Mouse (Mus musculus) CH12.LX (cell line): ENCODE measurements around the gene Uvrag. TPM values are rescaled to one million over a fixed set of nuclear protein-coding genes. Genes with fewer than 3 reads are reported as not detected.

ENCODE experiments used
- DNase-seq: peaks from one replicate; pipeline ENCODE4 v3.0.0-alpha.2; 2013; ENCODE audit errors: extremely low read depth
- H3K27ac ChIP-seq: 2 replicates; pipeline ENCODE4 v1.5.1; 2012; ENCODE audit warnings: low read depth, mild to moderate bottlenecking, control low read depth, moderate library complexity; ENCODE audit not compliant: insufficient read depth
- H3K27me3 ChIP-seq: replicated peaks from 2 replicates; pipeline ENCODE3; 2012; ENCODE audit warnings: inconsistent platforms
- H3K36me3 ChIP-seq, 2 experiments: replicated peaks in 1 of 2; 2 replicates each; pipeline versions ENCODE3 to v1.6.1; 2012; ENCODE audit warnings: inconsistent platforms in 1 of 2, low read length in 1 of 2, mild to moderate bottlenecking in 1 of 2, mixed read lengths in 1 of 2, moderate library complexity in 1 of 2; ENCODE audit not compliant: control insufficient read depth in 1 of 2, insufficient read depth in 1 of 2
- H3K4me1 ChIP-seq, 2 experiments: 2 replicates each; pipeline ENCODE4 v1.6.1; 2012; ENCODE audit warnings: inconsistent platforms in 1 of 2, moderate library complexity in 1 of 2; ENCODE audit not compliant: insufficient read depth in 2 of 2, control insufficient read depth in 1 of 2
- H3K4me2 ChIP-seq: 2 replicates; pipeline ENCODE4 v1.6.1; 2012; ENCODE audit warnings: low read depth, mild to moderate bottlenecking, control low read depth; ENCODE audit not compliant: poor library complexity, insufficient read depth, severe bottlenecking
- H3K4me3 ChIP-seq, 3 experiments: fragments of 150-350 bp in 1 of 3; sonication (generic) in 1 of 3; replicated peaks in 1 of 3; 2 replicates each; pipeline versions ENCODE3 to v1.5.1; 2011 to 2012; ENCODE audit warnings: low read depth in 2 of 3, low read length in 2 of 3, mild to moderate bottlenecking in 2 of 3, moderate library complexity in 2 of 3, control low read depth in 1 of 3, improper control_type of control experiment in 1 of 3, inconsistent platforms in 1 of 3, mixed read lengths in 1 of 3; ENCODE audit not compliant: poor library complexity in 1 of 3
- H3K79me2 ChIP-seq: replicated peaks from 2 replicates; pipeline ENCODE4 v1.6.1; 2012; ENCODE audit warnings: mild to moderate bottlenecking, moderate library complexity; ENCODE audit not compliant: control insufficient read depth, poor library complexity, insufficient read depth, severe bottlenecking; ENCODE audit errors: extremely low read depth
- H3K9ac ChIP-seq: 2 replicates; pipeline ENCODE4 v1.6.1; 2012; ENCODE audit warnings: low read depth, mild to moderate bottlenecking, control low read depth, moderate library complexity; ENCODE audit not compliant: insufficient read depth
- H3K9me3 ChIP-seq: replicated peaks from 2 replicates; pipeline ENCODE3; 2012; ENCODE audit warnings: low read length, inconsistent platforms, mixed read lengths
- BHLHE40 ChIP-seq: IDR thresholded peaks from 2 replicates; pipeline ENCODE4 v1.6.1; 2011; ENCODE audit warnings: mild to moderate bottlenecking, low read depth, low read length, improper control_type of control experiment
- CHD1 ChIP-seq: IDR thresholded peaks from 2 replicates; pipeline ENCODE4 v1.6.1; 2012; ENCODE audit warnings: low read depth, low read length, improper control_type of control experiment, inconsistent platforms
- ELF1 ChIP-seq: IDR thresholded peaks from 2 replicates; pipeline ENCODE4 v1.6.1; 2014; ENCODE audit warnings: low read depth, mild to moderate bottlenecking, inconsistent platforms, low read length, improper control_type of control experiment
- EP300 ChIP-seq: IDR thresholded peaks from 2 replicates; pipeline ENCODE4 v1.6.1; 2011; ENCODE audit warnings: low read length, improper control_type of control experiment
- ETS1 ChIP-seq: conservative IDR thresholded peaks from 2 replicates; pipeline ENCODE4 v1.6.1; 2012; ENCODE audit warnings: low read depth, mild to moderate bottlenecking, inconsistent platforms, low read length, improper control_type of control experiment, moderate library complexity
- GABPA ChIP-seq: IDR thresholded peaks from 2 replicates; pipeline ENCODE4 v1.6.1; 2012; ENCODE audit warnings: low read depth, low read length, improper control_type of control experiment, inconsistent platforms; ENCODE audit not compliant: insufficient replicate concordance
- HCFC1 ChIP-seq: IDR thresholded peaks from 2 replicates; pipeline ENCODE4 v1.6.1; 2012; ENCODE audit warnings: low read depth, mild to moderate bottlenecking, inconsistent platforms, low read length, improper control_type of control experiment
- IRF4 ChIP-seq: IDR thresholded peaks from 2 replicates; pipeline ENCODE4 v1.6.1; 2014; ENCODE audit warnings: low read depth, mild to moderate bottlenecking, inconsistent platforms, low read length, improper control_type of control experiment
- KAT2A ChIP-seq: IDR thresholded peaks from 2 replicates; pipeline ENCODE4 v1.6.1; 2012; ENCODE audit warnings: low read length, improper control_type of control experiment, inconsistent platforms; ENCODE audit not compliant: insufficient replicate concordance
- MAX ChIP-seq: IDR thresholded peaks from 2 replicates; pipeline ENCODE4 v1.6.1; 2011; ENCODE audit warnings: low read length, improper control_type of control experiment
- MEF2A ChIP-seq: IDR thresholded peaks from 2 replicates; pipeline ENCODE4 v1.6.1; 2014; ENCODE audit warnings: low read depth, mild to moderate bottlenecking, inconsistent platforms, low read length, improper control_type of control experiment, borderline replicate concordance
- MXI1 ChIP-seq: IDR thresholded peaks from 2 replicates; pipeline ENCODE4 v1.6.1; 2011; ENCODE audit warnings: mild to moderate bottlenecking, low read depth, low read length, improper control_type of control experiment
- MYC ChIP-seq: IDR thresholded peaks from 2 replicates; pipeline ENCODE4 v1.6.1; 2011; ENCODE audit warnings: low read depth, mild to moderate bottlenecking, improper control_type of control experiment, low read length
- NRF1 ChIP-seq: IDR thresholded peaks from 2 replicates; pipeline ENCODE4 v1.6.1; 2014; ENCODE audit warnings: low read depth, mild to moderate bottlenecking, inconsistent platforms, low read length, improper control_type of control experiment, moderate library complexity
- PAX5 ChIP-seq: IDR thresholded peaks from 2 replicates; pipeline ENCODE4 v1.6.1; 2012; ENCODE audit warnings: low read length, inconsistent platforms, mixed read lengths
- SMC3 ChIP-seq: IDR thresholded peaks from 2 replicates; pipeline ENCODE4 v1.6.1; 2011; ENCODE audit warnings: low read depth, low read length, improper control_type of control experiment
- TBP ChIP-seq: conservative IDR thresholded peaks from 2 replicates; pipeline ENCODE4 v1.6.1; 2011; ENCODE audit warnings: low read depth, low read length, improper control_type of control experiment
- TCF12 ChIP-seq: IDR thresholded peaks from 2 replicates; pipeline ENCODE4 v1.6.1; 2014; ENCODE audit warnings: low read depth, mild to moderate bottlenecking, inconsistent platforms, low read length, improper control_type of control experiment
- USF1 ChIP-seq: IDR thresholded peaks from 2 replicates; pipeline ENCODE4 v1.6.1; 2014; ENCODE audit warnings: low read depth, mild to moderate bottlenecking, inconsistent platforms, low read length, improper control_type of control experiment
- USF2 ChIP-seq: conservative IDR thresholded peaks from 2 replicates; pipeline ENCODE4 v1.6.1; 2011; ENCODE audit warnings: low read depth, low read length, improper control_type of control experiment
- ZC3H11A ChIP-seq: IDR thresholded peaks from 2 replicates; pipeline ENCODE4 v1.6.1; 2012; ENCODE audit warnings: low read depth, mild to moderate bottlenecking, inconsistent platforms, low read length, improper control_type of control experiment
- ZMIZ1 ChIP-seq: IDR thresholded peaks from 2 replicates; pipeline ENCODE4 v1.6.1; 2012; ENCODE audit warnings: low read depth, mild to moderate bottlenecking, inconsistent platforms, low read length, improper control_type of control experiment
- dilution Hi-C: fragments of 300-500 bp; cut with MboI; formaldehyde crosslinking; loops from 2 replicates; pipeline ENCODE4 v1.14.3; 2020; ENCODE audit warnings: low sequenced_read_pairs; ENCODE audit not compliant: extremely low pct_unique_long_range_greater_than_20kb, extremely low pct_ligation_motif_present
- in situ Hi-C: fragments of 300-500 bp; cut with MboI; formaldehyde crosslinking; loops from 3 replicates; pipeline ENCODE4 v1.14.3; 2019; ENCODE audit warnings: low sequenced_read_pairs, low pct_ligation_motif_present, low pct_unique_long_range_greater_than_20kb, mixed read lengths
- polyA plus RNA-seq: library from polyadenylated mRNA; unstranded; fragments of >175 nt; gene quantifications from 2 replicates; pipeline ENCODE4 v1.2.1, GENCODE M21; 2012; ENCODE audit warnings: low read depth; ENCODE audit not compliant: insufficient read length
- total RNA-seq, 2 experiments: library from RNA; depleted of rRNA; stranded (reverse); fragments of 300-350 nt in 1 of 2; fragments of >200 nt in 1 of 2; gene quantifications; 2 replicates each; pipeline ENCODE4 v1.2.3; 2012 to 2014

Uvrag gene
- total and polyA plus RNA-seq, 3 experiments: 20.6 to 47.4 (median 37.5) TPM

GRCm38 (mm10) chr7:99089716-99090115 is 51.2 kb downstream of the Uvrag start:
- Histone ChIP-seq H3K4me2 (no peak overlapping the region), H3K36me3 (peaks cover 10 to 83% of the 10 kb centered on the region in 2 experiments), H3K9ac (no peak overlapping the region), H3K9me3 (no peaks in the 10 kb centered on the region), H3K4me1 (peaks cover 8 to 35% of the 10 kb centered on the region in 2 experiments; a peak in 3 of 4 replicates), H3K27me3 (no peaks in the 10 kb centered on the region), H3K4me3 (no peak overlapping the region), H3K79me2 (no peaks in the 10 kb centered on the region), H3K27ac (no peak overlapping the region)
- in situ Hi-C loops (loop anchor here (10.0 kb wide), 1 partner anchor 345 kb away; no protein-coding TSS in a partner anchor), dilution Hi-C loops (no loop called here)
- TF ChIP-seq PAX5: no peak
- no peak for TF ChIP-seq NRF1
- TF ChIP-seq ETS1: no peak
- TF ChIP-seq KAT2A: no peak
- no peak for TF ChIP-seq ZMIZ1
- no peak for TF ChIP-seq BHLHE40
- no peak for TF ChIP-seq IRF4
- TF ChIP-seq MXI1: no peak
- no peak for TF ChIP-seq ELF1
- no peak for DNase-seq

- no peak for TF ChIP-seq ZC3H11A
- TF ChIP-seq CHD1: no peak
- TF ChIP-seq EP300: no peak
- no peak for TF ChIP-seq HCFC1
- TF ChIP-seq ELF1: no peak
- TF ChIP-seq SMC3: no peak
- no peak for TF ChIP-seq TBP
- TF ChIP-seq MEF2A: no peak
- no peak for TF ChIP-seq USF2
- no peak for TF ChIP-seq PAX5
- no peak for TF ChIP-seq MXI1
- no peak for TF ChIP-seq TCF12
- TF ChIP-seq GABPA: no peak
- no peak for TF ChIP-seq MYC
- TF ChIP-seq IRF4: no peak
- no peak for TF ChIP-seq USF1
- TF ChIP-seq MAX: no peak
- TF ChIP-seq, all 38 proteins: peak for 0
- Histone ChIP-seq H3K4me2 (no peak overlapping the region), H3K4me1 (peaks cover 8 to 35% of the 10 kb centered on the region in 2 experiments; a peak in 3 of 4 replicates), H3K27me3 (no peaks in the 10 kb centered on the region), H3K79me2 (no peaks in the 10 kb centered on the region), H3K36me3 (peaks cover 5 to 82% of the 10 kb centered on the region in 2 experiments), H3K9ac (no peak overlapping the region), H3K9me3 (no peaks in the 10 kb centered on the region), H3K4me3 (no peak overlapping the region), H3K27ac (no peak overlapping the region)
- in situ Hi-C loops: loop anchor here (10.0 kb wide), 1 partner anchor 344 kb away; no protein-coding TSS in a partner anchor
- dilution Hi-C loops: no loop called here
- DNase-seq: no peak
These were observed 52.2 kb downstream of the Uvrag start for GRCm38 (mm10) chr7:99088576-99089346.
